Mouse (Mus musculus) frontal cortex, postnatal 10 days (tissue): ENCODE results near the gene Mrpl28.
"Not testable (repeated sequence)": the region's sequence is repeated elsewhere in the genome, so short reads cannot be mapped to it uniquely, and the experiment has no call there.

Experiments
- DNase-seq, 2 experiments: peaks; one replicate each; pipeline ENCODE4 v3.0.0; 2022; ENCODE audit warnings: low spot score in 2 of 2, mixed read lengths in 1 of 2

The Mrpl28 gene

GRCm38 (mm10) chr17:26175248-26175647 is 51.9 kb downstream of the Mrpl28 start:
- not testable (repeated sequence) for DNase-seq
